Mouse (Mus musculus) testis, adult 2 months (tissue): ENCODE results near the gene Tpcn2. TPM values are rescaled to one million over a fixed set of nuclear protein-coding genes. Genes with fewer than 3 reads are reported as not detected.

Source experiments
- H3K27ac ChIP-seq: fragments of 200-500 bp; 2 replicates; pipeline ENCODE4 v1.5.1; 2012; ENCODE audit warnings: low read depth, low read length; ENCODE audit not compliant: control insufficient read depth, insufficient read depth
- H3K27me3 ChIP-seq: fragments of 200-500 bp; 2 replicates; pipeline ENCODE4 v1.6.1; 2012; ENCODE audit warnings: mild to moderate bottlenecking, low read length, moderate library complexity; ENCODE audit not compliant: control insufficient read depth, insufficient read depth
- H3K36me3 ChIP-seq: fragments of 200-500 bp; 2 replicates; pipeline ENCODE4 v1.6.1; 2012; ENCODE audit warnings: mild to moderate bottlenecking, low read length; ENCODE audit not compliant: control insufficient read depth, insufficient read depth
- H3K4me1 ChIP-seq: fragments of 200-500 bp; 2 replicates; pipeline ENCODE4 v1.6.1; 2012; ENCODE audit warnings: low read length; ENCODE audit not compliant: control insufficient read depth, insufficient read depth
- H3K4me3 ChIP-seq: fragments of 200-500 bp; 2 replicates; pipeline ENCODE4 v1.5.1; 2012; ENCODE audit warnings: low read depth, mild to moderate bottlenecking, low read length, moderate library complexity, mixed read lengths; ENCODE audit not compliant: control insufficient read depth
- CTCF ChIP-seq: fragments of 200-500 bp; IDR thresholded peaks from 2 replicates; pipeline ENCODE4 v1.5.1; 2012; ENCODE audit warnings: low read depth, mild to moderate bottlenecking, inconsistent platforms, low read length, moderate library complexity; ENCODE audit not compliant: control insufficient read depth, insufficient read depth, insufficient replicate concordance
- POLR2A ChIP-seq: fragments of 200-500 bp; IDR thresholded peaks from 2 replicates; pipeline ENCODE4 v1.6.1; 2012; ENCODE audit warnings: low read depth, mild to moderate bottlenecking, inconsistent platforms, low read length, moderate library complexity; ENCODE audit not compliant: control insufficient read depth
- polyA plus RNA-seq: library from polyadenylated mRNA; depleted of rRNA; stranded (reverse); fragments of >200 nt; gene quantifications from 2 replicates; pipeline ENCODE4 v1.2.3, GENCODE M21; 2012

The Tpcn2 gene
- polyA plus RNA-seq, 1 experiment = 16.8 TPM

GRCm38 (mm10) chr7:145225626-145226025, 58.2 kb downstream of the Tpcn2 start:
- Histone ChIP-seq H3K4me1 (no peaks in the 10 kb centered on the region), H3K27me3 (no peaks in the 10 kb centered on the region), H3K27ac (no peak overlapping the region), H3K4me3 (no peak overlapping the region), H3K36me3 (no peaks in the 10 kb centered on the region)
- TF ChIP-seq CTCF = no peak
- TF ChIP-seq POLR2A = no peak

GRCm38 (mm10) chr7:145221841-145222689, 61.7 kb downstream of the Tpcn2 start:
- no peaks in the 10 kb centered on the region for H3K4me1 ChIP-seq
- no peak overlapping the region for H3K4me3 ChIP-seq
- peak overlapping the region; percentile 20; the same call in 1 of the 2 replicates for H3K27ac ChIP-seq
- H3K27me3 ChIP-seq = no peaks in the 10 kb centered on the region
- H3K36me3 ChIP-seq = no peaks in the 10 kb centered on the region
- TF ChIP-seq POLR2A = no peak
- TF ChIP-seq CTCF = no peak

GRCm38 (mm10) chr7:145221346-145221745, 62.5 kb downstream of the Tpcn2 start:
- H3K27me3 ChIP-seq = no peaks in the 10 kb centered on the region
- H3K4me1 ChIP-seq = no peaks in the 10 kb centered on the region
- TF ChIP-seq POLR2A = no peak
- TF ChIP-seq CTCF = no peak
- no peaks in the 10 kb centered on the region for H3K36me3 ChIP-seq
- no peak overlapping the region for H3K27ac ChIP-seq
- no peak overlapping the region for H3K4me3 ChIP-seq

- Histone ChIP-seq H3K4me3 (no peak overlapping the region), H3K27ac (no peak overlapping the region), H3K27me3 (no peaks in the 10 kb centered on the region), H3K4me1 (no peaks in the 10 kb centered on the region), H3K36me3 (no peaks in the 10 kb centered on the region)
- TF ChIP-seq POLR2A (no peak), CTCF (no peak)
These were observed 64.4 kb downstream of the Tpcn2 start for GRCm38 (mm10) chr7:145219420-145219831.

- Histone ChIP-seq H3K4me1 (no peaks in the 10 kb centered on the region), H3K27me3 (no peaks in the 10 kb centered on the region), H3K36me3 (no peaks in the 10 kb centered on the region), H3K27ac (no peak overlapping the region), H3K4me3 (no peak overlapping the region)
- no peak for TF ChIP-seq CTCF
- no peak for TF ChIP-seq POLR2A
These were observed 67.2 kb downstream of the Tpcn2 start for GRCm38 (mm10) chr7:145216591-145216990.

GRCm38 (mm10) chr7:145215476-145215875, 68.3 kb downstream of the Tpcn2 start:
- no peak overlapping the region for H3K27ac ChIP-seq
- H3K36me3 ChIP-seq = no peaks in the 10 kb centered on the region
- H3K4me3 ChIP-seq = no peak overlapping the region
- no peaks in the 10 kb centered on the region for H3K27me3 ChIP-seq
- H3K4me1 ChIP-seq = no peaks in the 10 kb centered on the region
- TF ChIP-seq POLR2A = no peak
- TF ChIP-seq CTCF = no peak

- no peaks in the 10 kb centered on the region for H3K27me3 ChIP-seq
- no peaks in the 10 kb centered on the region for H3K36me3 ChIP-seq
- no peak overlapping the region for H3K4me3 ChIP-seq
- TF ChIP-seq CTCF (no peak), POLR2A (no peak)
- no peak overlapping the region for H3K27ac ChIP-seq
- H3K4me1 ChIP-seq = no peaks in the 10 kb centered on the region
These were observed 71.8 kb downstream of the Tpcn2 start for GRCm38 (mm10) chr7:145211680-145212659.
